Mouse (Mus musculus): ENCODE measurements around the gene Ssr1.

Gene Ssr1

DNA sequence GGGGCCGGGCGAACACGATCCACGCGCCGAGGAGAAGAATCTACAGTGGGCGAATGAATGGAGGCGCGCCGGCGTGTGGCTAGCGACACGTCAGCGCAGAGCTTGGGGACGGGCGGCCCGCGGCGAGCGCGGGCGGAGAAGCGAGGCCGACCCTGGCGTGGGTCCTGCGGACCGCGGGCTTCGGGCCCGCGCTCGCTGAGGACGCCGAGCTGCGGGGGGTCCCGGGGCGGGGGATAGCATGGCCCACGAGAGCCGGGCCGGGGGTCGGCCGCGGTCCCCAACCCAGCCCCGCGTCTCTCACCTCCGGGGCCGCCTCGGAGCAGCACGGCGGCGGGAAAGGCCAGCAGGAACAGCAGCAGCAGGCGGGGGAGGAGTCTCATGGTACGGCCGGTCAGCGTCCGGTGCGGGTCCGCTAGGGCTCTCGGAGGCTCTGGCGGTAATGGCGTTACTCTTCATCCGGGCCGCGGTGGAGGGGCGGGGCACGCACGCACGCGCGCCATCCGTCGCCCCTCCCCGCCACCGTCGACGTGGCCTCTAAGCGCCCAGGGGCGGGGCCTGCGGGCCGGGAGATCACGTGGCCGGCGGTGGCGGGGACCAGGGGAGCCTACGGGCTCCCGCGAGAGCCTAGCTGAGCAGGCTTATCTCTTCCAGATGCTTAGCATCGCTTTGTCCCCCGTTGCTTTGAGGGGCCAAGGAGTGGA lies at the start of gene Ssr1:
Ssr1 (minus strand) TSS at position 514 of the 701 bp plus-strand sequence.
- DNase-seq, result peak; percentile 88

DNA sequence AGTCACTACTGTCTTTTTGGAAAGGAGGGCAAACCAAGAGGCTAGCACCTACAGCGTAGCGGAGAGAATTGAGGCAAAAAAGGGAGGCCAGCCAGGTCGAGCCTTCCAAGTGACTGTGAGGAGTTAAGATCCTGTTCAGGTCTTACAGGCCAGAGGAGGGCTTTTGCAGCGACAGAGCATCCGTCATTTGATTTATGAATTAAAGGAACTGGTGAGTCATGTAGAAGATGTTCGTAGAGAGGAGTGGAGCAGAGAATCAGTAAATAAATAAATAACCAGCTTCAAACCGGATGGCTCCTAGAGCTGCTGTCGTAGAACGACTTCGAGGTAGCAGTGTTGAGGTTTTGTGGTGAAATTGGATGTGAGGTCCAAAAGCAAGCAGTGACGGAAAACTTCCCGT lies 43.8 kb upstream of the Ssr1 start:
- DNase-seq, result no peak

DNA sequence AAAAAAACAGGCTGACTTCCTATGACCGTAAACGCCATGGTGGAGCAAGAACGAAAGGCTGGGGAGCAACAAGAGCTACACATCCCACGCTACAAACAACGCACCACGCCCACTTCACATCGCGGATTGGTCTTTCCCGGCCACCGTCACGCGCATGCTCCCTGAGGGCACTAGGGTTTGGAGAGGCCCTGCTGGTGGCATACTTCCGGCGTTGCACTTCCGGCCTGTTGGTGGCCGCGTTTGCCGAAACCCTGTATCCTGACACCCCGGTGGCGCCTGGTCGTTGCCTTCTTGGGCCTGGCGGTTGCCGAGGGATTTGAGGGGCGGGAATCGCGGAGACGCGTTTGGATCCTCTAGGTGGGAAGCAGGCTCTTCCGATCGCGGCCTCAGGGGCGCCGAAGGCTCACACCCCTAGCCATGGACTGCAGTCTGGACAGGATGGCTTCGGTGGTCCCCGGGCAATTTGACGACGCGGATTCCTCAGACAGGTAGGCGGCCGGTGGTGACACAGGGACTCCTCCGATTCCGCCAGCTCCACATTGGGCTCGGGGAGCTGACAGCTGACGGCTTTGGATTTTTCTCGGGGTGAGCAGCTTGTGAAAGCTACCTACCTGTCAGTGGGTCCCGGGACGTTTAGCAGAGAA lies 43.1 kb upstream of the Ssr1 start, which contains the start of gene Cage1:
Cage1 (minus strand) TSS at position 26 of the 644 bp plus-strand sequence.
- peak; percentile 92 to 96 for DNase-seq

- DNase-seq, result peak in 1 of 2 experiments; percentile 14
Observed at GRCm38 (mm10) chr13:38036343-38037043, 42.5 kb upstream of the Ssr1 start, which contains the start of gene Riok1. Gene Riok1 (plus strand): TSS chr13:38036995.

GRCm38 (mm10) chr13:38028407-38028806 lies 34.4 kb upstream of the Ssr1 start:
- DNase-seq, result no peak

DNA sequence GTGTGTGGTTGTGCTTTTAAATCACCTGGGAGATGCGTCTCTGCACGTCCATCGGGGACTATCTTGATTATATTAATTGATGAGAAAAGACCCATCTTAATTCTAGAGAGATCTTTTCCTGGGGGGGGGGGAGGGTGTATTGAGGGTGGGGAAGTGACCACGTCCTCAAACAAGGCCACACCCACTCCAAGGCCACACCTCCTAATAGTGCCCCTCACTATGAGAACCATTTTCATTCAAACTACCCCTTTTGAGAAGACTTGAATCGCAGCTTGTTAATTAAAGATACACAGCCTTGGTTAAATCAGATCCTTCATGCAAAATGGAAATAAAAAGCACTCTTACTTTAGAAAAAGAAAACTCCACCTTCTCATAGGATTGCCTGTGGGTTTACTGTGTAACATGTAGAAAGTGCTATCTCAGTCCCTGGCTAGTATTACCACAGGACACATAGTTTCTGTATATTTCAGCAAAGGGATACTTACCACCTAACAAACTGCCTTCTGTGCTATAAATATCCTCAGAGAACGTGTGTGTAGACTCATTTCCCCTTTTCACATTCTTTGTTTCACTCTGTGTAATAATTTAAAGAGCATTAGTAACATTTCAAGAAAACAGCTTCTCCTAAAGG lies 33.7 kb upstream of the Ssr1 start:
- no peak for DNase-seq

DNA sequence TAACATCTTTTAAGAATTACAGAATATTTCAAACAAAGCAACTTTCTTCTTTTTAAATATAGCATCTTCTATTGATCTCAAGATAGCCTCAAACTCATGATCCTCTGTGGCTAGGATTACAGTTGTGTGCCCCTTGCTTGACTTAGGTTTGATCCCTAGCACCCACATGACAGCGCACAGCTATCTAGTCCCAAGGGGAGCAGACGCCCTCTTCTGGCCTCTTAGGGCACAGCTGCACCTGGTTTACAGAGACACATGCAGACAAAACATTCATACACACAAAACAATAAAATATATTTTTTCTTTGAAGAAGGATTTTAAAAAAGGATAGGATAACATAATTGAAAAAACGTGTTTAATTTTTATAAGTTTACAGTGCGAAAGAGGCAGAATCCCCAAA lies 31.9 kb upstream of the Ssr1 start:
- DNase-seq, result no peak

- no peak for DNase-seq
Observed at GRCm38 (mm10) chr13:38018791-38019190, 24.8 kb upstream of the Ssr1 start.

GRCm38 (mm10) chr13:38015591-38015990 lies 21.6 kb upstream of the Ssr1 start:
- DNase-seq, result no peak

- no peak for DNase-seq
Observed at GRCm38 (mm10) chr13:38012436-38012835, 18.4 kb upstream of the Ssr1 start.

- no peak for DNase-seq
Observed at GRCm38 (mm10) chr13:38010444-38010910, 16.5 kb upstream of the Ssr1 start.

GRCm38 (mm10) chr13:38009721-38010408 lies 15.8 kb upstream of the Ssr1 start:
- no peak for DNase-seq

DNA sequence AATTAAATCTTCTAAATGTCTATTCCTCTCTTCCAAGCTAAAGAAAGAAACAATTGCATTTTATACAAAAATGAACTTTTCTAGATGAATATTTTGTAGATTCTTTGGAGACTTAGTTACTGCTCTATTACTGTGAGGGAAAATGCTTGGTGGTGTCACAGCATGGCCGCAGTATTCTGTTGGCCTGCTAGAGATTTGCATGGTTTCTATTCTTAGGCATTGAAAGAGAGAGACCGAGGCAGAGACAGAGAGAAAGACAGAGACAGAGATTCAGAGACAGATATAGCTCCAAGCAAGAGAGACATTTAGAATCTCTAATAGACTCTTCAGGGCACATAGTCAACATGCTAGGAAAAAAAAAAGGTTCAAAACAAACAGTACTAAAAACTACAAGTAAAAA lies 14.0 kb upstream of the Ssr1 start:
- no peak for DNase-seq

DNA sequence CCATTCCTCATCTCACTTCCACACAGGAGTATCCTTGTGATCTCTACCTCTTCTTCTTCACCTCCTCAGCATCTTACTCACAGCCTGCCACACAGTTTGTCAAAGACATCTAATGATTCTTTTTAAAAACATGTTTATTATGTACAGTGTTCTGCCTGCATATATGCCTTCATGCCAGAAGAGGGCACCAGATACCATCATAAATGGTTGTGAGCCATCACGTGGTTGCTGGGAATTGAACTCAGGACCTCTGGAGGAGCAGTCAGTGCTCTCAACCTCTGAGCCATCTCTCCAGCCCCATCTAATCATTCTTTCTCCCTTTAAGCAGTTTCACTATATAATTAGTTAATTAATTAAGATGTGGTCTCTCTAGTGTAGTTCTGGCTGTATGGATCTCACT lies 8.4 kb upstream of the Ssr1 start:
- DNase-seq, result no peak

DNA sequence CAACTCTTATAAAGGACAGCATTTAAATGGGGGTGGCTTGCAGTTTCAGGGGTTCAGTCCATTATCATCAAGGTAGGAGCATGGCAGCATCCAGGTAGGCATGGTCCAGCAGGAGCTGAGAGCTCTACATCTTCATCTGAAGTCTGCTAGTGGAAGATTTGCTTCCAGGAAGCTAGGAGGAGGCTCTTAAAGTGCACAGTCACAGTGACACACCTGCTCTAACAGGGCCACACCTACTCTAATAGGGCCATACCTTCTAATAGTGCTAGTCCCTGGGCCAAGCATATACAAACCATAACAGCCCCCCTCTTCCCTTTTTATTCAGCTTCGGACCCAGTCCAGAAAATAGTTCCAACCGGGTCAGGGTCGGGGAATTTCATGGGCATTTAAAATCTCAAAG lies 5.7 kb upstream of the Ssr1 start:
- no peak for DNase-seq

DNA sequence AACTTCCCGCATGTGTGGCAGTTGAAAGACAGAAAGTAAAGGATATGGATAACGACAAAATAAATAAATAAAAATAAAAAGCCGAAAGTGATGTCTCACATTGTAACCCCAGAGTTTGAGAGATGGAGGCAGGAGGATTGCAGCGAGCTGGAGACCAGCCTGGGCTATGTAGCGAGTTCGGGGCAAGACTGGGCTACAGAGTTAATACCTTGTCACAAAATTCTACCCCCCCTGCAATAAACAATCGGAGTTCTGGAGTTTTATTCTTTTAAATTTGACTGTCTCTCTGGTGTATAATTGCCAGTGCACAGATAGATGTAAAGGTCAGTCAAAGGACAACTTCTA lies 360 bp upstream of the Ssr1 start:
- DNase-seq, result no peak

- no peak for DNase-seq
Observed at GRCm38 (mm10) chr13:37993376-37993703, 677 bp downstream of the Ssr1 start.

- no peak for DNase-seq
Observed at GRCm38 (mm10) chr13:37992638-37993371, 1.2 kb downstream of the Ssr1 start.

- no peak for DNase-seq
Observed at GRCm38 (mm10) chr13:37989701-37990100, 4.3 kb downstream of the Ssr1 start.

DNA sequence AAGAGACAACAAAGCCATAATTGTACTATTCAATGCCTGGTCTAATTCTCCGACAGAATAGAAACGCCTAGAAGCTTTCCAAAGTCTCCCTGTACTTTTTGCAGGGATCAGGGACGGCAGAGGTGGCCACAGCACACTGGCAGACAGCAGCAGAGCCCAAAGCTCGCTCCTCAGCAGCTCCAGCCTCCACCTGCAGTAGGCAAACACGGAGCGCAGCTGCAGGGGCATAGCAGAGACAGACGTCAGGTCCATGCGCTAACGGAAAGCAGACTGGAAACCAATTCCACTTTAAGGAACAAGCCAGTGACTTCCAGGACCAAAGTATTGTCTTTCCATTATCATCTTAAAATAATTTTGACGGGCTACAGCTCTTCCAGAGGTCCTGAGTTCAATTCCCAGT lies 7.9 kb downstream of the Ssr1 start:
- DNase-seq, result no peak

- DNase-seq, result no peak
Observed at GRCm38 (mm10) chr13:37981063-37981462, 13.0 kb downstream of the Ssr1 start.

GRCm38 (mm10) chr13:37980346-37980745 lies 13.7 kb downstream of the Ssr1 start:
- no peak for DNase-seq

All from thymus, adult 18-20 months (tissue).